Mouse (Mus musculus) ES-Bruce4 (cell line): ENCODE results near the gene Atp8a2.

Experiments
- CTCF ChIP-seq: IDR thresholded peaks from one replicate; pipeline ENCODE4 v1.8.1; 2011; ENCODE audit warnings: low read depth, low read length
- EP300 ChIP-seq: IDR thresholded peaks from 2 replicates; pipeline ENCODE4 v1.6.1; 2011; ENCODE audit warnings: low read depth, low read length; ENCODE audit not compliant: insufficient read depth

- no peak for TF ChIP-seq CTCF
- no peak for TF ChIP-seq EP300
These were observed 22.9 kb upstream of the Atp8a2 start for GRCm38 (mm10) chr14:60219886-60220285.
